Mouse (Mus musculus) CH12.LX (cell line): Measurements from ENCODE around the gene Slc25a34. TPM values are rescaled to one million over a fixed set of nuclear protein-coding genes. Genes with fewer than 3 reads are reported as not detected.

Experiments
- DNase-seq: peaks from one replicate; pipeline ENCODE4 v3.0.0-alpha.2; 2013; ENCODE audit errors: extremely low read depth
- H3K27ac ChIP-seq: 2 replicates; pipeline ENCODE4 v1.5.1; 2012; ENCODE audit warnings: low read depth, mild to moderate bottlenecking, control low read depth, moderate library complexity; ENCODE audit not compliant: insufficient read depth
- H3K27me3 ChIP-seq: replicated peaks from 2 replicates; pipeline ENCODE3; 2012; ENCODE audit warnings: inconsistent platforms
- H3K36me3 ChIP-seq, 2 experiments: replicated peaks in 1 of 2; 2 replicates each; pipeline versions ENCODE3 to v1.6.1; 2012; ENCODE audit warnings: inconsistent platforms in 1 of 2, low read length in 1 of 2, mild to moderate bottlenecking in 1 of 2, mixed read lengths in 1 of 2, moderate library complexity in 1 of 2; ENCODE audit not compliant: control insufficient read depth in 1 of 2, insufficient read depth in 1 of 2
- H3K4me1 ChIP-seq, 2 experiments: 2 replicates each; pipeline ENCODE4 v1.6.1; 2012; ENCODE audit warnings: inconsistent platforms in 1 of 2, moderate library complexity in 1 of 2; ENCODE audit not compliant: insufficient read depth in 2 of 2, control insufficient read depth in 1 of 2
- H3K4me2 ChIP-seq: 2 replicates; pipeline ENCODE4 v1.6.1; 2012; ENCODE audit warnings: low read depth, mild to moderate bottlenecking, control low read depth; ENCODE audit not compliant: poor library complexity, insufficient read depth, severe bottlenecking
- H3K4me3 ChIP-seq, 3 experiments: fragments of 150-350 bp in 1 of 3; sonication (generic) in 1 of 3; replicated peaks in 1 of 3; 2 replicates each; pipeline versions ENCODE3 to v1.5.1; 2011 to 2012; ENCODE audit warnings: low read depth in 2 of 3, low read length in 2 of 3, mild to moderate bottlenecking in 2 of 3, moderate library complexity in 2 of 3, control low read depth in 1 of 3, improper control_type of control experiment in 1 of 3, inconsistent platforms in 1 of 3, mixed read lengths in 1 of 3; ENCODE audit not compliant: poor library complexity in 1 of 3
- H3K79me2 ChIP-seq: replicated peaks from 2 replicates; pipeline ENCODE4 v1.6.1; 2012; ENCODE audit warnings: mild to moderate bottlenecking, moderate library complexity; ENCODE audit not compliant: control insufficient read depth, poor library complexity, insufficient read depth, severe bottlenecking; ENCODE audit errors: extremely low read depth
- H3K9ac ChIP-seq: 2 replicates; pipeline ENCODE4 v1.6.1; 2012; ENCODE audit warnings: low read depth, mild to moderate bottlenecking, control low read depth, moderate library complexity; ENCODE audit not compliant: insufficient read depth
- H3K9me3 ChIP-seq: replicated peaks from 2 replicates; pipeline ENCODE3; 2012; ENCODE audit warnings: low read length, inconsistent platforms, mixed read lengths
- BHLHE40 ChIP-seq: IDR thresholded peaks from 2 replicates; pipeline ENCODE4 v1.6.1; 2011; ENCODE audit warnings: mild to moderate bottlenecking, low read depth, low read length, improper control_type of control experiment
- CHD1 ChIP-seq: IDR thresholded peaks from 2 replicates; pipeline ENCODE4 v1.6.1; 2012; ENCODE audit warnings: low read depth, low read length, improper control_type of control experiment, inconsistent platforms
- E2F4 ChIP-seq: IDR thresholded peaks from 2 replicates; pipeline ENCODE4 v1.6.1; 2011; ENCODE audit warnings: low read depth, low read length, improper control_type of control experiment; ENCODE audit not compliant: insufficient replicate concordance
- ELF1 ChIP-seq: IDR thresholded peaks from 2 replicates; pipeline ENCODE4 v1.6.1; 2014; ENCODE audit warnings: low read depth, mild to moderate bottlenecking, inconsistent platforms, low read length, improper control_type of control experiment
- EP300 ChIP-seq: IDR thresholded peaks from 2 replicates; pipeline ENCODE4 v1.6.1; 2011; ENCODE audit warnings: low read length, improper control_type of control experiment
- JUN ChIP-seq: IDR thresholded peaks from 2 replicates; pipeline ENCODE4 v1.6.1; 2011; ENCODE audit warnings: low read depth, mild to moderate bottlenecking, low read length, improper control_type of control experiment, moderate library complexity; ENCODE audit not compliant: insufficient read depth
- MEF2A ChIP-seq: IDR thresholded peaks from 2 replicates; pipeline ENCODE4 v1.6.1; 2014; ENCODE audit warnings: low read depth, mild to moderate bottlenecking, inconsistent platforms, low read length, improper control_type of control experiment, borderline replicate concordance
- MYC ChIP-seq: IDR thresholded peaks from 2 replicates; pipeline ENCODE4 v1.6.1; 2011; ENCODE audit warnings: low read depth, mild to moderate bottlenecking, improper control_type of control experiment, low read length
- NELFE ChIP-seq: IDR thresholded peaks from 2 replicates; pipeline ENCODE4 v1.6.1; 2011; ENCODE audit warnings: low read depth, low read length, improper control_type of control experiment
- POLR2AphosphoS2 ChIP-seq: IDR thresholded peaks from 2 replicates; pipeline ENCODE4 v1.6.1; 2011; ENCODE audit warnings: low read depth, low read length, improper control_type of control experiment
- RAD21 ChIP-seq: IDR thresholded peaks from 2 replicates; pipeline ENCODE4 v1.6.1; 2011; ENCODE audit warnings: low read depth, mild to moderate bottlenecking, low read length, improper control_type of control experiment, moderate library complexity
- SMC3 ChIP-seq: IDR thresholded peaks from 2 replicates; pipeline ENCODE4 v1.6.1; 2011; ENCODE audit warnings: low read depth, low read length, improper control_type of control experiment
- USF2 ChIP-seq: conservative IDR thresholded peaks from 2 replicates; pipeline ENCODE4 v1.6.1; 2011; ENCODE audit warnings: low read depth, low read length, improper control_type of control experiment
- dilution Hi-C: fragments of 300-500 bp; cut with MboI; formaldehyde crosslinking; loops from 2 replicates; pipeline ENCODE4 v1.14.3; 2020; ENCODE audit warnings: low sequenced_read_pairs; ENCODE audit not compliant: extremely low pct_unique_long_range_greater_than_20kb, extremely low pct_ligation_motif_present
- in situ Hi-C: fragments of 300-500 bp; cut with MboI; formaldehyde crosslinking; loops from 3 replicates; pipeline ENCODE4 v1.14.3; 2019; ENCODE audit warnings: low sequenced_read_pairs, low pct_ligation_motif_present, low pct_unique_long_range_greater_than_20kb, mixed read lengths
- polyA plus RNA-seq: library from polyadenylated mRNA; unstranded; fragments of >175 nt; gene quantifications from 2 replicates; pipeline ENCODE4 v1.2.1, GENCODE M21; 2012; ENCODE audit warnings: low read depth; ENCODE audit not compliant: insufficient read length
- total RNA-seq, 2 experiments: library from RNA; depleted of rRNA; stranded (reverse); fragments of 300-350 nt in 1 of 2; fragments of >200 nt in 1 of 2; gene quantifications; 2 replicates each; pipeline ENCODE4 v1.2.3; 2012 to 2014

Slc25a34 gene
- total and polyA plus RNA-seq, 3 experiments = 0.23 to 1.7 (median 0.64) TPM

DNA sequence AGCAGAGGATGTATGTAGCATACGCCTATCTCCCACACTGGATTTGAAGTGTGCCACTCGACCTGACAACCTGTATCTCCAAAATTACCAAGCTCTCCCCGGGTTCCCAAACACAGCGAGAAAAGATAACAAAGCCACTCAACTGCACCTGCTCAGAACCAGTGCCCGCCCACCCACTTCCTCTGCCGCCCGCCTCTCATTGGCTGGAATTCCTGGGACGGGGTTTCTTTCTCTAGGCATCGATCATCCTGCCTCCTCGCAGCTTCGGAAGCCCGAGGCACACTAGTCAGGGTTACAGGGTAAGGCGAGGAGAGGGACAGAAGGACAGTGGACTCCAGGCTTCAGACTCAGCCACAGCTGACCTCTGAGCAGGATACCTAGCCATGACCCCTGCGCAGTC, 5.0 kb upstream of the Slc25a34 start:
- Histone ChIP-seq H3K36me3 (peaks cover 57 to 67% of the 10 kb centered on the region in 2 experiments), H3K4me1 (peaks cover 12 to 27% of the 10 kb centered on the region in 2 experiments), H3K4me2 (no peak overlapping the region), H3K4me3 (no peak overlapping the region), H3K9me3 (no peaks in the 10 kb centered on the region), H3K9ac (no peak overlapping the region), H3K27ac (no peak overlapping the region), H3K27me3 (no peaks in the 10 kb centered on the region), H3K79me2 (no peaks in the 10 kb centered on the region)
- in situ Hi-C loops (no loop called here), dilution Hi-C loops (no loop called here)
- TF ChIP-seq RAD21 (no peak), CHD1 (no peak), POLR2AphosphoS2 (no peak)
- DNase-seq = no peak

DNA sequence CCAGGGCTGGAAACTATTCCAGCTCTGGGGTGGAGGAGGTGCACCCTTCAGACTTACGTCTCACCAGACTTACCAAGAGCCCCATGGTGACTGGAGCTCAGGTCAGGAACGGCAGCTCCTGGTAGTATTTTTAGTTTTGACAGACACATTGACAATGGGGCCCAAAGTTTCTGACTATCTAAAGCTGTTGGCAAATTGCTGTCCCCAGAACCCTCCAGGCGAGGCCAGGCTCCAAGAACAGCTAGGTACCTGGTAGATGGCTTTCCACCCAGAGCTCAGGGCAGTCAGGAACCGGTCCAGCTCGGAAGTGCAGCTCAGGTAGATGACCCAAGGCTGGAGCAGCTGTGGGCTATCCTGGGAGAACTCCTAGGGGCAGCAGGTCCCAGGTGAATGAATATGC, 3.9 kb upstream of the Slc25a34 start:
- dilution Hi-C loops = no loop called here
- Histone ChIP-seq H3K4me3 (no peak overlapping the region), H3K27ac (no peak overlapping the region), H3K4me1 (peaks cover 20 to 38% of the 10 kb centered on the region in 2 experiments), H3K27me3 (no peaks in the 10 kb centered on the region), H3K79me2 (no peaks in the 10 kb centered on the region), H3K9ac (no peak overlapping the region), H3K4me2 (no peak overlapping the region), H3K36me3 (peaks cover 56 to 69% of the 10 kb centered on the region in 2 experiments), H3K9me3 (no peaks in the 10 kb centered on the region)
- in situ Hi-C loops = no loop called here
- DNase-seq = no peak
- TF ChIP-seq ELF1 = no peak
- no peak for TF ChIP-seq SMC3
- TF ChIP-seq USF2 = no peak
- no peak for TF ChIP-seq JUN
- no peak for TF ChIP-seq CHD1
- TF ChIP-seq NELFE = no peak
- no peak for TF ChIP-seq EP300
- TF ChIP-seq MEF2A = no peak
- no peak for TF ChIP-seq E2F4
- TF ChIP-seq BHLHE40 = no peak
- no peak for TF ChIP-seq MYC
- TF ChIP-seq RAD21 = no peak
